Mouse (Mus musculus) cerebellum, adult 2 months (tissue): ENCODE data around the gene Atp6v1c2.

Experiments
- CTCF ChIP-seq: fragments of 200-500 bp; IDR thresholded peaks from 2 replicates; pipeline ENCODE4 v1.5.1; 2011; ENCODE audit warnings: low read depth, mild to moderate bottlenecking, control low read depth, low read length, moderate library complexity, borderline replicate concordance; ENCODE audit not compliant: insufficient read depth
- POLR2A ChIP-seq: fragments of 200-500 bp; IDR thresholded peaks from 2 replicates; pipeline ENCODE4 v1.6.1; 2011; ENCODE audit warnings: low read length, control low read depth, borderline replicate concordance; ENCODE audit not compliant: insufficient read depth

DNA sequence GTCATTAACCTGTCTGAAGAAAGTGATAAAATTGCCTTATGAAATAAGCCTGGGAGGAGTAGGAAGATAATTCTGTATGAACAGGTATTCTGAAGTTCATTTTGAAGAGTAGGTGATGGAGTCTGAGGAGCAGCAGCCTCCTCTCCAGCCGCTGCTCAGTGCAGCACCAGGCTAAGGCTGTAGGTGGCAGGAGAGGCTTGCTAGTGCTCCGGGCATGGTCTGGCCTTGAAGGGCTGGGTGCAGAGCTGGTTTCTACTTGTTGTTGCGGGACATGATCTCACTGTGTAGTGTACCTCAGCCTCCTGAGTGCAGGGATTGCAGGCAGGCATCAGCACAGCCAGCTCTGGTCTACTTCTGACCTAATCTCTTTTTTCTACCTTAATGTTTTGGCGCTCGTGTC lies 37.8 kb upstream of the Atp6v1c2 start:
- TF ChIP-seq CTCF (peak; percentile 66), POLR2A (no peak)
